Mouse (Mus musculus) embryonic facial prominence, embryonic 13.5 days (tissue): ENCODE data around the gene Fam83c. TPM values are rescaled to one million over a fixed set of nuclear protein-coding genes. Genes with fewer than 3 reads are reported as not detected.
A peak's percentile ranks its signal among the peaks of the same experiment; 100 is the strongest.

Experiments used
- ATAC-seq: fragments of 200-750 bp; cut with Nextera tagmentation; 2 replicates; pipeline ENCODE4 v1.8.0; 2017; ENCODE audit warnings: low read depth; ENCODE audit not compliant: insufficient number of reproducible peaks, insufficient read depth, low FRiP score, low TSS enrichment
- H3K27ac ChIP-seq: fragments of 300-500 bp; sonication (generic); 2 replicates; pipeline ENCODE4 v1.5.1; 2015; ENCODE audit warnings: moderate library complexity, mild to moderate bottlenecking, inconsistent platforms
- H3K27me3 ChIP-seq: fragments of 300-500 bp; sonication (generic); 2 replicates; pipeline ENCODE4 v1.6.1; 2015; ENCODE audit warnings: mild to moderate bottlenecking, inconsistent platforms
- H3K36me3 ChIP-seq: fragments of 300-500 bp; sonication (generic); 2 replicates; pipeline ENCODE4 v1.6.1; 2015; ENCODE audit warnings: mild to moderate bottlenecking, inconsistent platforms
- H3K4me1 ChIP-seq: fragments of 300-500 bp; sonication (generic); 2 replicates; pipeline ENCODE4 v1.6.1; 2015; ENCODE audit warnings: inconsistent platforms
- H3K4me2 ChIP-seq: fragments of 300-500 bp; sonication (generic); 2 replicates; pipeline ENCODE4 v1.6.1; 2015; ENCODE audit warnings: moderate library complexity, mild to moderate bottlenecking, inconsistent platforms
- H3K4me3 ChIP-seq: fragments of 300-500 bp; sonication (generic); 2 replicates; pipeline ENCODE4 v1.5.1; 2015; ENCODE audit warnings: mild to moderate bottlenecking, inconsistent platforms
- H3K9ac ChIP-seq: fragments of 300-500 bp; sonication (generic); 2 replicates; pipeline ENCODE4 v1.6.1; 2015; ENCODE audit warnings: mild to moderate bottlenecking, inconsistent platforms
- H3K9me3 ChIP-seq: fragments of 300-500 bp; sonication (generic); 2 replicates; pipeline ENCODE4 v1.6.1; 2016; ENCODE audit warnings: inconsistent platforms
- WGBS: fragments of 180-500 bp; shearing (Covaris S2); methylation state at CpG from one replicate; pipeline ENCODE4 v1.1.7; 2015; ENCODE audit warnings: mixed read lengths; 5-methylcytosine and 5-hydroxymethylcytosine counted together
- polyA plus RNA-seq: library from polyadenylated mRNA; unstranded; fragments of >200 nt; fragmentation: Nextera tagmentation; extraction: Ambion mirVana; gene quantifications from 2 replicates; pipeline ENCODE4 v1.2.1, GENCODE M21; 2015

Gene Fam83c
- polyA plus RNA-seq, 1 experiment from 2014 or later, result 1.6 TPM

DNA sequence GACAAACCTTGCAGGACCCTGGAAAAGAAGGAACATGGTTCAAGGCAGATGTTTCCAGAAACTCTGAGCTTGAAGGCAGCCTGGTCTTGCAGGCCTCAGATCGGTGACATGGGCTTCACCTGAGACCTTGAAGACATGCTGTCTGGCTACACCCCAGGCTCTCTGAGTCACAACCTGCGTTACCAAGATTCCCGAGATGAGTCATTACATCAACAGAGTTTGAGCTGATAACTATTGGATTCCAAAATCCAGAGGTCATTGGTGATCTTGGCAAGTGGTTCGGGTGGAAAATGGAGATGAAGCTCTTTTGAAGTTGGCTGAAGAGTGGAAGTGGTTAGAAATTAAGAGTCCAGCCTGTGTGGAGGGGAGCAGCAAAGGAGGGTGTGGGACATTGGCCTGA lies 25.0 kb downstream of the Fam83c start:
- Histone ChIP-seq H3K4me3 (no peak overlapping the region), H3K36me3 (no peaks in the 10 kb centered on the region), H3K9ac (no peak overlapping the region), H3K27me3 (no peaks in the 10 kb centered on the region), H3K27ac (no peak overlapping the region), H3K4me1 (no peaks in the 10 kb centered on the region), H3K9me3 (no peaks in the 10 kb centered on the region), H3K4me2 (no peak overlapping the region)
- WGBS, result 82% methylated on average over 4 of the region's 4 CpGs
- ATAC-seq, result no peak

DNA sequence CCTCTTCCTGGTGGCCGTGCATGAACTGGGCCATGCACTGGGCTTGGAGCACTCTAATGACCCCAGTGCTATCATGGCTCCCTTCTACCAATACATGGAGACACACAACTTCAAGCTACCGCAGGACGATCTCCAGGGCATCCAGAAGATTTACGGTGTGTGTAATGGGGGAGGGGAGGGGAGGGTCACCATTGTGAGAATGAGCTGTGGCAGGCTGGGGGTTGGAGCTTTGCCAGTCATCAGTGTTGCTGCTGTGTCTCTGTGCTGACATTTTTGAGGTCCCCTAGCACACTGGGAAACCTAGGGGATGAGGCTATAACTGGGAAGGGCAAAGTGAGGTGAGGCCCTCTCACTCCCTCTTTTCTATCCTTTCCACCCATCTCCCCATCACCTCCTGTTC lies 27.2 kb downstream of the Fam83c start:
- Histone ChIP-seq H3K9me3 (no peaks in the 10 kb centered on the region), H3K36me3 (no peaks in the 10 kb centered on the region), H3K4me2 (no peak overlapping the region), H3K27ac (no peak overlapping the region), H3K9ac (no peak overlapping the region), H3K27me3 (no peaks in the 10 kb centered on the region), H3K4me1 (no peaks in the 10 kb centered on the region), H3K4me3 (no peak overlapping the region)
- ATAC-seq, result no peak
- WGBS, result 82% methylated on average over 4 of the region's 4 CpGs

DNA sequence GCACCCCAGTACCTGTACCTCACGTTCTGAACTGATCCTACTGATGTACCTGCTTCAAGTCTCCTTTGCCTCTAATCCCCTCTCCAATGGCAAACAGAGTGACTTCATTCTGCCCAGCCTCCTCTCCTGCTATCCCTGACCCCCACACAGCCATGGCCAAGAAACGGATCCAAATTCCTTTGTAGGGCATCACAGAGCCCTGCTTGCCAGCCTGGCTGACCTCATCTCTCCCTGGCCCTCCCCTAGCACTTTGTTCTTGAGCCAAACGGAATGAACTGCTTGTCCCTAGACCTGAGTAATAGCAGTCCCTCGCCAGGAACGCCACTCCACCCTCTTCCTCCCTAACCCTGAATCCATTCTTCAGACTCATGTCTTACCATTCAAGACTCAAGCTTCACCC lies 28.1 kb downstream of the Fam83c start:
- no peak for ATAC-seq
- no peak overlapping the region for H3K27ac ChIP-seq
- no peak overlapping the region for H3K4me3 ChIP-seq
- H3K4me2 ChIP-seq, result no peak overlapping the region
- WGBS, result 72% methylated on average over 5 of the region's 5 CpGs
- H3K9ac ChIP-seq, result no peak overlapping the region
- H3K4me1 ChIP-seq, result no peaks in the 10 kb centered on the region
- no peaks in the 10 kb centered on the region for H3K36me3 ChIP-seq
- H3K9me3 ChIP-seq, result no peaks in the 10 kb centered on the region
- H3K27me3 ChIP-seq, result no peaks in the 10 kb centered on the region

DNA sequence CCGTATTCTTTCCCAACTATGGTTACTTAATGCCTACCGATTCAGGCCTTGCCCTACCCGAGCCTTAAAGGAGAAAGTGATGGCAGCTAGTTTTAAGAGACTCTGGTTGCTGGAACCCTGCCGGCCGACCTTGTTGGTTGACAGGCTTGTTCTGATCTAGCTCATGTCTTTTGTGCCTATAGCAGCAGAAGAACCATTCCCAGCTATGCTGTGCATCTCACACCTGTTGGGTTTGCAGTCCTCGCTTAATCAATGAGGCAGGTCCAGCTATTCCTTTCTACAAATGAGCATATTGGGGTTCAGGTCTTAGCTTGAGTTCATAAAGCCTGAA lies 28.8 kb downstream of the Fam83c start:
- no peak overlapping the region for H3K4me2 ChIP-seq
- H3K27me3 ChIP-seq, result no peaks in the 10 kb centered on the region
- no peak for ATAC-seq
- no peak overlapping the region for H3K27ac ChIP-seq
- no peak overlapping the region for H3K4me3 ChIP-seq
- no peaks in the 10 kb centered on the region for H3K4me1 ChIP-seq
- H3K9ac ChIP-seq, result no peak overlapping the region
- no peaks in the 10 kb centered on the region for H3K36me3 ChIP-seq
- no peaks in the 10 kb centered on the region for H3K9me3 ChIP-seq
- WGBS, result 79% methylated on average over 6 of the region's 6 CpGs

DNA sequence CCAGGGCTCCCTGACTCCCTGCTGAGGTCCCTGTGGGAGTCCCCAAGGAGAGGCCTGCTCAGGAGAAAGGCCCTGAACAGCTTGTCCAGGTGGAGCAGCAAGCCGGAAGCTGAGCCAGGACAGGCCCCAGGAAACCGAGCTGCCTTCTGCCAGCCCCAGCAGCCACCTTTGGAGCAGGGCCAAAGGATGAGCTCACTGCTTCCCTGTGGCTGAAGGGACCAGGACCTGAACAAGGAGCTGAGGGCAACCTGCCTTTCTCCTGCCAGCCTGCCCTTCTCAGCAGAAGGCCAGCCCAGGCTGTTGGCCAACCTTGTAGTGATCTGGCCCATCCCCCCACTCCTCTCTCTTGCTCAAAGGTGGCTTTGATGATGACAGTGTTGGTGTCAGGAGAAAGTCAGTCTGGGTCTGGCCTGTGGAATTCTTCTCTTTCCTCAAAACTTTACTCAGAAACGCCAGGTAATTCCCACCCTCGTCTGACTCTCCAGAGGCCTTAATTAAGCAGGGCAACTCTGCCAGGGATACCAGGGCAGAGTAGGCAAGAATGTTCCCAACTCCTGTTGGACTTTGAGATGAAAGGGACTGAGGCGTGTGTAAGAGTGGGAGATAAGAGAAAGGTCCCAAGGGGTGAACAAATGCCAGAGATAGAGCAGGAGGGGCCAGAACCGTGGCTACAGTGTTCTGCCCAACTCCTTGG lies 29.3 kb downstream of the Fam83c start:
- 63% methylated on average over 6 of the region's 6 CpGs for WGBS
- Histone ChIP-seq H3K4me2 (no peak overlapping the region), H3K4me1 (no peaks in the 10 kb centered on the region), H3K9me3 (no peaks in the 10 kb centered on the region), H3K27me3 (no peaks in the 10 kb centered on the region), H3K27ac (no peak overlapping the region), H3K9ac (no peak overlapping the region), H3K36me3 (no peaks in the 10 kb centered on the region), H3K4me3 (no peak overlapping the region)
- no peak for ATAC-seq

DNA sequence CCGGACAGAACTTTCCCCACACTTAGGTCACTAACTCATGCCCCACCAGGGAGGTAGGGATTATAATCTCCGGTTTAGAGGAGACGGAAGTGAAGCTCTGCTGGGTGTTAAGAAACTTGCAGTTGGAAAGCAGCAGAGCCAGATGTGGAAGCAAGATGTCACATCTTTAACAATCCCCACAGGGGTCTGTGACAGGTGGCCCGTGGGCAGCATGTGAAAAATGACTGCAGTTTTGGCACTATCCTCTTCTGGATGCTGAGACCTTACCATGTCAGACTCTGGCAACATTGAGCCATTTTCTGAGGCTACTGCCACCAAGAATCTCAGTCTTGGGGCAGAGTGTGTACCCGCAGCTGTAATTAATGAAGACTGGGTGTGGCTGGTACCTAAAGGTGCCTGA lies 30.6 kb downstream of the Fam83c start:
- no peak for ATAC-seq
- Histone ChIP-seq H3K4me1 (no peaks in the 10 kb centered on the region), H3K9me3 (no peaks in the 10 kb centered on the region), H3K4me3 (no peak overlapping the region), H3K4me2 (no peak overlapping the region), H3K27me3 (no peaks in the 10 kb centered on the region), H3K36me3 (no peaks in the 10 kb centered on the region), H3K27ac (no peak overlapping the region), H3K9ac (no peak overlapping the region)
- WGBS, result 75% methylated on average over 5 of the region's 5 CpGs

DNA sequence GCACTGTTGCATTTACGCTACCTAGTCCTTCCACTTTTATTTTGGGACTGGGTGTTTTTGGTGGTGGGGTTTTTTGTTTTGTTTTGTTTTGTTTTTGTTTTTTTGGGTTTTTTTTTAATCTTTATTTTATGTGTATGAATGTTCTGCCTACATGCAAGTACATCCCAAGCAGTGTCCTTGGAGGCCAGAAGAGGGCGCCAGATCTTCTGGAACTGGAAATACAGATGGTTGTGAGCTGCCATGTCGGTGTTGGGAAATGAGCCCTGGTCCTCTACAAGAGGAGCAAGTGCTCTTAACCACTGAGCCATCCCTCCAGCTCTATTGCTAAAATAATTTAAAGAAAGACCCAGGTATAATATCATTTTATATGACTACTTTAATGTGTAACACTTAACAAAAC lies 31.9 kb downstream of the Fam83c start:
- ATAC-seq, result no peak
- Histone ChIP-seq H3K4me2 (no peak overlapping the region), H3K9me3 (no peaks in the 10 kb centered on the region), H3K36me3 (no peaks in the 10 kb centered on the region), H3K27ac (no peak overlapping the region), H3K27me3 (no peaks in the 10 kb centered on the region), H3K4me1 (no peaks in the 10 kb centered on the region), H3K9ac (no peak overlapping the region), H3K4me3 (no peak overlapping the region)
- 49% methylated on average over 3 of the region's 3 CpGs for WGBS

DNA sequence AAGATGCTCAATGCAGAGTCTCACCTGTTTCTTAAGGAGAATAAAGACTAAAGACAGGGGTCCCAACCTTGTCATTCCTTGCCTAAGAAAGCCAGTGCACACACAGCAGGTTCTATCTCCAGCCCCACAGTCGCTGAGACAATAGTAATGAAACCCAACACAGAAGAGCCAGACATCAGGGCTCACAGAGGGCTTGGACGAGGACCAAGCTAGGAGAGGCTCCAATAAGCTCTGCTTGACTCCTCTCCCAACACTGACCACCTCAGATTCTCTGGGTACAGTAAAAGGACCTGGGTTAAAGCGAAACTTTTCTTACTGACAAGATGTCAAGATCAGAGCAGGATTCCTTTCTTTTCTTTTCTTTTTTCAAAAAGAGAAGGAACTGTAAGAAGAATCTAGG lies 36.0 kb downstream of the Fam83c start:
- 54% methylated on average over 3 of the region's 3 CpGs for WGBS
- no peak overlapping the region for H3K9ac ChIP-seq
- H3K36me3 ChIP-seq, result no peaks in the 10 kb centered on the region
- H3K4me3 ChIP-seq, result no peak overlapping the region
- H3K27me3 ChIP-seq, result no peaks in the 10 kb centered on the region
- no peak overlapping the region for H3K4me2 ChIP-seq
- H3K9me3 ChIP-seq, result no peaks in the 10 kb centered on the region
- no peaks in the 10 kb centered on the region for H3K4me1 ChIP-seq
- no peak overlapping the region for H3K27ac ChIP-seq
- ATAC-seq, result no peak

DNA sequence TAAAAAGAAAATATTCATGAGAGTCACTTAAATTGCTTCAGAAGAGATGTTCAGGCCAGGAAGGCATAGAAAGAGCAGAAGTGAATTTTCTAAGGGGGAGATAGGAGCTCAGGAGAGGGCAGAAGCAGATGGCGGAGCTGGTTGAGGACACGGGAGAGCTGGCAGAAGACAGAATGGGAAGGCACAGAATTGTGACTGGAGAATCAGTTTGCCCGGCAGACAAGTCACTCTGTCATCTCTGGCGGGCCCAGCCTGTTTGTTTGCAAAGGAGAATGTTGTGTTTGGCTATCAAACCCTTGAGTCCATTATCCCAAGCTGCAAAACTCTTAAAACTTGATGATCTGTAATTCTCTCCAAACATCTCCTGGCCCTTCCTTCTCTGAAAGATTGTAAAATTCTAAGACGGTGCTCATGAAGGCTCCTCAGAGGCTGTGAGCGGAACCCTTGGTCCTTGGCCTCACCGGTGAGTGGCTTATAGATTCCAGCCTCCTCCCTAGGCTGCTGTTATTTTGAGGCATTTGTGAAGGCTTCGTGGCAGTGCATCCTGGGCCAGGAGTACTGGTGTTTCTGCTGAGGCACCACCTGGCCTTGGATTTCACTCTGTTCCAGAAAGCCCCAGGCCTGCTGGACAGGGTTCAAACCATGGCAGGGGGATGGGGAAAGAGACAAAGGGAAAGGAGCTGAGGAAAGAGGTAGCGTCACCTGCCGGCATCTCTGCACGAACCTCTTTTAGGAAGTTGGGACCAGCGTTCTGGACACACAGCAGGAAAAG lies 39.8 kb downstream of the Fam83c start:
- H3K27ac ChIP-seq, result no peak overlapping the region
- H3K4me2 ChIP-seq, result no peak overlapping the region
- H3K9ac ChIP-seq, result no peak overlapping the region
- ATAC-seq, result no peak
- 90% methylated on average over 12 of the region's 12 CpGs for WGBS
- H3K4me1 ChIP-seq, result no peaks in the 10 kb centered on the region
- no peak overlapping the region for H3K4me3 ChIP-seq
- no peaks in the 10 kb centered on the region for H3K27me3 ChIP-seq
- no peaks in the 10 kb centered on the region for H3K9me3 ChIP-seq
- no peaks in the 10 kb centered on the region for H3K36me3 ChIP-seq

DNA sequence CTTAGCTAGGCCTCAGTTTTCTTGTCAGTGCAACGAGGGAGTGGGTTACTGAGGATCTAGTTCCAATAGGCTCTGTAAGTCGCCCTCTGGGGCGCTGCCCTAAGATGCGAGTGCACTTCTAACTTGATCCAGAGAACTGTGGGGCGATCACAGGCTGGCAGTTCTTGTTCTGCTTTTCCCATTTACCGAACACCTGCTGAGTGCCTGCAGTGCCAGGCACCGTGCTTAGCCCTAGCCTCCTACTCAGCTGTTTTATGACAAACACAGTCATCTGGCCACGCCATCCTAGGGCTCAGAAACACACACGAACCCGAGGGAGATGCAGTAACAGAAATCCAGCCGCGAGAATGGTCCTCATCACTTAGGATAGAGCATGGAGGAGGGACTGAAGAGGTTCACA lies 41.8 kb downstream of the Fam83c start:
- H3K36me3 ChIP-seq, result no peaks in the 10 kb centered on the region
- H3K27ac ChIP-seq, result no peak overlapping the region
- WGBS, result 25% methylated on average over 12 of the region's 12 CpGs
- H3K9me3 ChIP-seq, result no peaks in the 10 kb centered on the region
- no peaks in the 10 kb centered on the region for H3K4me1 ChIP-seq
- peak overlapping the region; percentile 35 for H3K4me2 ChIP-seq
- H3K27me3 ChIP-seq, result no peaks in the 10 kb centered on the region
- no peak overlapping the region for H3K9ac ChIP-seq
- no peak for ATAC-seq
- no peak overlapping the region for H3K4me3 ChIP-seq

DNA sequence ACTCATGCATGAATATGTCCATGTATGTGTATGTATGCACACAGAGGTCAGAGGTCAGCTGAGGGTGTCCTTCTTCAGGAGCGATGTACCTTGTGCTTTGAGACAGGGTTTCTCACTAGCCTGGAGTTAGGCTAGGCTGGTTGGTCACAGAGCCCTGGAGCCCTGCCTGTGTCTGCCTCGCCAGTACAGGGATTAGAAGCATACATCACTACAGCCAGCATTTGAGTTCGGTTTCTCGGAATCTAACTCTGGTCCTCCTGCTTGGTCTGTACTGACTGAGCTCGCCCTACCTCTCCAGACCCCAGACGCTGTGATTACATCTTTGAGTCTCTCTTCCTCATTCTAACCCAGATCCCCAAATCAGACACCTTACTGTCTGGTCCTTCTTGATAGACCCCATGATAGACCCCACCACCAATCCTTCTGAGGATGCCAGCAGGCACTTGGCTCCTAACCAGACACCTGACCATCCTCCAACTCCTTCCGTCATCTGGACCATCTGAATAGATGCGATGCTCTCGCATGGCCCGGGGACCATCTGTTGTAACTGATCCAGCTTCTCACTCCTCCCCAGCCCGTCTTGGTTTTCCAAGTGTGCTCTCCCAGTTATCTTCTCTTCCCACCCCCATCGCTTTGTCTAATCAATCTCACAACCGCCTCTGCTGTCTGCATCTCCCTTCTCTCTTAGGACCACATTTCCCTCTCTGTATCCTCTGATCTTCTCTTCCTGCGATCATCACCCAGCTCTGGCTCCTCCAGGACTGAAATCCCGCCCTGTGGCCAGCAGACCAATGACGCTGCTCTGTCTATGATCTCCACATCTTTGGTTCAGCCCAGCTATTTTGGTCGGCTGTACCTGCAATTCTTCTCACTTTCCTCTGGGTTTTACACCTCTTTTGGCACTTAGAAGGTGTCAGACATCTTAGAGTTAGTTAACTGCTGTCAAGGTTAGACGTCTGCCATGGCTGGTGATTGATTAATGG lies 46.4 kb downstream of the Fam83c start:
- H3K4me2 ChIP-seq, result no peak overlapping the region
- H3K9ac ChIP-seq, result no peak overlapping the region
- no peak for ATAC-seq
- no peaks in the 10 kb centered on the region for H3K36me3 ChIP-seq
- H3K27me3 ChIP-seq, result no peaks in the 10 kb centered on the region
- no peaks in the 10 kb centered on the region for H3K9me3 ChIP-seq
- no peak overlapping the region for H3K27ac ChIP-seq
- H3K4me1 ChIP-seq, result no peaks in the 10 kb centered on the region
- no peak overlapping the region for H3K4me3 ChIP-seq
- WGBS, result 77% methylated on average over 18 of the region's 18 CpGs
